ENCODE assay signal across 25 mouse cellular contexts in the genomic region with DNA sequence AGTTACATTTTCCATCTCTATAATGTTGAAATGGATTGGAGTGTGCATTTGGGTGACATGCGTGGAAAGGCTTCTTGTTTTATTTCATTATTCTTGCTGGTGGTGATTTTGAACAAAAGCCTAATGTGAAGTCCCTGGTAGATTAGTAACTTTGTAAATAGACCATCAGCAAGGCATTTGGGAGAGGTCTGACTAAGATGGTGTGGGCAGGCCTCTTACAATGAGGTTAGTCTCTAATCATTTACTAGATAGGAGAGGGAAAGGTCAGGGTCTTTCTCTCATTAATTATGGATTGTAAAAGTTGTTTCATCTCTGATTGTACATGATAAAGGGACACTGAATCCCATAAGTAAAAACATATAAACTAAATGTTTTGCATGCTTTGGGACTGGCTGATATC.
"Had no signal": no experiment of that assay in that cellular context is flagged by ENCODE, and none has a peak within 500 bp of the region (broad histone marks: within the 10 kb centered on the region; RNA-seq: fewer than 3 reads in every experiment).

No protein-coding gene starts in this region.

- DNase-seq: forebrain, postnatal 0 days; gastrocnemius, postnatal 14 days; gastrocnemius, postnatal 36 days; heart, adult 11 months; heart, adult 2 months; heart, postnatal 14 days; heart, postnatal 36 days; kidney, adult 2 months; kidney, postnatal 10 days; kidney, postnatal 36 days; layer of hippocampus, adult 9-11 months; layer of hippocampus, postnatal 36 days; liver; liver, embryonic 13.5 days; liver, postnatal 0 days had no signal

- H3K36me3 ChIP-seq: heart, embryonic 13.5 days; heart, embryonic 15.5 days; hindbrain, embryonic 13.5 days; hindbrain, embryonic 15.5 days; limb, embryonic 10.5 days; limb, embryonic 12.5 days; liver, embryonic 13.5 days; liver, embryonic 15.5 days had no signal

- H3K4me3 ChIP-seq: heart, adult 2 months; heart, embryonic 13.5 days; heart, embryonic 15.5 days; hindbrain, embryonic 13.5 days; hindbrain, embryonic 15.5 days; limb, embryonic 10.5 days; limb, embryonic 12.5 days; liver, embryonic 13.5 days; liver, embryonic 15.5 days had no signal

- ATAC-seq: forebrain, postnatal 0 days; hindbrain, postnatal 0 days; liver, postnatal 0 days had no signal

- H3K27me3 ChIP-seq: heart, embryonic 13.5 days; heart, embryonic 15.5 days; hindbrain, embryonic 13.5 days; hindbrain, embryonic 15.5 days; limb, embryonic 12.5 days; liver, embryonic 13.5 days; liver, embryonic 15.5 days had no signal

- H3K4me1 ChIP-seq: hindbrain, embryonic 13.5 days; hindbrain, embryonic 15.5 days; liver, embryonic 13.5 days; liver, embryonic 15.5 days had no signal

- H3K9me3 ChIP-seq: heart, embryonic 13.5 days; heart, embryonic 15.5 days; hindbrain, embryonic 13.5 days; hindbrain, embryonic 15.5 days; limb, embryonic 10.5 days; limb, embryonic 12.5 days; liver, embryonic 13.5 days; liver, embryonic 15.5 days had no signal

- H3K9ac ChIP-seq: forebrain, postnatal 0 days; heart, embryonic 13.5 days; heart, embryonic 15.5 days; hindbrain, embryonic 13.5 days; hindbrain, embryonic 15.5 days; limb, embryonic 12.5 days; liver, embryonic 13.5 days; liver, embryonic 15.5 days; liver, postnatal 0 days had no signal

- H3K4me2 ChIP-seq: heart, embryonic 11.5 days; heart, embryonic 13.5 days; heart, embryonic 15.5 days; hindbrain, embryonic 13.5 days; hindbrain, embryonic 15.5 days; limb, embryonic 12.5 days; liver, embryonic 11.5 days; liver, embryonic 13.5 days; liver, embryonic 15.5 days had no signal

- H3K27ac ChIP-seq: heart, adult 2 months; heart, embryonic 13.5 days; heart, embryonic 15.5 days; hindbrain, embryonic 13.5 days; hindbrain, embryonic 15.5 days; hindbrain, postnatal 0 days; limb, embryonic 10.5 days; limb, embryonic 12.5 days; liver, embryonic 13.5 days; liver, embryonic 15.5 days had no signal
